Mouse (Mus musculus): ENCODE measurements around the gene Tspan14. TPM values are rescaled to one million over a fixed set of nuclear protein-coding genes. Genes with fewer than 3 reads are reported as not detected.

Tspan14 gene
- total RNA-seq, 2 experiments from 2014 or later = 8.6 to 9.3 TPM

DNA sequence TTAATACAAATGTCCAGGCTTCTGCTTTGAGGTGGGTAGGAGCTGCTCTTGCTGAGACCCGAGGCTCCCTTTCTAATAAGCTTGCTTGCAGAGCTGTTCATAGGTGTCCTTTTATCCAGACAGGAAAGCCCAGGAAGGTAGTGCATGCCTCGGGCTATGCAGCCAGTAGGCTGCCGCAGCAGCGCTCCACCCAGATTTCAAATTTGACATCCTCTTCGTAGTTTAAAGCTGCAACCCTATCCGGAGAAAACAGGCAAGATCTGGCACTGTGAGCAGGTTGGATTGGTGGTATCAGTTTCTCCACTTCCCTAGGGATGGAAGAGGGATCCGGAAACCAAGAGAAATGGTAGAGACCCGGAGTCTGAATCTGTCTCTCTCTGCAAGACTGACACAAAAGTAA is 72.7 kb downstream of the Tspan14 start:
- no peak for ATAC-seq (replicated peaks; ENCODE audit: low FRiP score, low TSS enrichment, poor library complexity, severe bottlenecking)

DNA sequence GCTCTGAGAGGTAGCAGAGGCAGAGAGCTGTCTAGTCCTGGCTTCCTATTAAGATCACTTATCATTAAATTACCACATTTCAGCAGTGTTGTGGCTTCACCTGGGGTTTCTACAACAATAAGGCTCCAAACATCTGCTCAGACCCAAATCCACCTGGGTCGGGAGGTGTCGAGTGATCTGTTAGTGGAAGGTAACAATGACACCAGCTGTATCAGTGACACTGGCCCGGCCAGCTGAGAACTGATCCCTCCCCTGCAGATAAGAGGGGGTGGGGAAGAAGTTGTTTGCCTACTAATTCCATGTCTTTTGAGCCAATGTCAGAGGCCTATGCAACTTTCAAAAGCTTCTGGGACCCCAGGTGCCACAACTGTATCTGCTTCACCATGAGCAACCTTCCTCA is 73.4 kb downstream of the Tspan14 start, which contains the start of gene Sh2d4b:
TSS of gene Sh2d4b (minus strand) at position 71 of the 400 bp plus-strand sequence.
- ATAC-seq (replicated peaks; ENCODE audit: low FRiP score, low TSS enrichment, poor library complexity, severe bottlenecking) = no peak

DNA sequence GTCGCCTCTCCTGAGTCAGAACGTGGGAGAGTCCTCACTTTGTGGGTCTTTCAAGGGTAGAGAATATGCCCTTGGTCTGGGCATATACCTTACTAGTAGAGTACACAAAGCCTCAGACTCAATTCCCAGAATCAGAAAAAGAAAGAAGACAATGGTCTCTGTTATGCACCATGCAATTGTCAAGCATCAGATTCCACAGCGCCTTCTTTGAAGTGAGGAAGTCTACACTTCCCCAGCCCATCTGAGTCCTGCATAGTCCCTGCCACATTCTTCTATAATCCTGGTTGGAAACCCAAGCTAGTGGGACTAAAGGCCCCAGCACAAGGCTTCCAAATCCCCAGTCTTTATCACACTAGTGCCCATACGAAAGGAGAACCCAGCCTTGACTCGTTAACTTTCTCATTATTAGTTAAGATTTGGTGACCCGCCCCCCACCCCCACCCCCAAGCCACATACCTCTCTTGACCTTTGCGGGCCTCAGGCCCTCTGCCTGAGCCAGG is 74.2 kb downstream of the Tspan14 start:
- no peak for ATAC-seq (replicated peaks; ENCODE audit: low FRiP score, low TSS enrichment, poor library complexity, severe bottlenecking)

DNA sequence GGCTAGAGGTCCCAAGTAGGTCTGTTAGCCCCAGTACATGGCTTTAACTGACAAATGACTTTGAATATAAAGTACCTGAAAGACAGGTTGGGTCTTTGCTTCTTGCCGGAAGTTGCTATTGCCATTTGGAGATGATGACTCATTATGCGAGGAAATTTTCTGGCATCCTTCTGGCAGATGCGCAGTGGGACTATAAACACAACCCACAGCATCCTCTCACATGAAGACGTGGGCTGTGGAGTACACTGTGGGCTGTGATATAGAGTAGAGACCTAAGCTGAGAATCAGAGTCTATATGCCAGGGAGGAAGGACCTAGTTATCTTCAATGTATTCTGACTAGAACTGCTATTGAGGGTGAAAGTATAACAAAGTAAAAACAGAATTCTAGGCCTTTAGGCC is 75.1 kb downstream of the Tspan14 start:
- ATAC-seq (replicated peaks; ENCODE audit: low FRiP score, low TSS enrichment, poor library complexity, severe bottlenecking) = no peak

DNA sequence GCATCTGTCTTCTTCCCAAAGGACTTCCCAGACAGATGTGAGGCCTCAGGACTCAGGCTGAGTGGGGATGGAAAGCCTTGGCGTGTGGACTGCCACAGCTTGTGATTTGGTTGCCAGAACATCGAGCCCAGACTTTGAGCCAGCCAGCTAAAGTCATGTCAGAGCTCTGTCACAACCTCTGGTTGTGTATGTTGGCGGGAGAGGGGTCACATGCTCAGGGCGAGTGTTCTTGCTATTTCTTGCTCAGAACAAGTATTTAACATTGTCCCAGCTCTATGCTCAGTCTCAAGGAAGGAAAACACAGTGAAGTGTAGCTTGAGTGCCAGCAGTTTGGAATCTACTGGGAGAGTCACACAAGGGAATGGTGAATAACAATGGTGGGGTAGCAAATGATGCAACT is 76.9 kb downstream of the Tspan14 start:
- ATAC-seq (replicated peaks; ENCODE audit: low FRiP score, low TSS enrichment, poor library complexity, severe bottlenecking) = no peak

DNA sequence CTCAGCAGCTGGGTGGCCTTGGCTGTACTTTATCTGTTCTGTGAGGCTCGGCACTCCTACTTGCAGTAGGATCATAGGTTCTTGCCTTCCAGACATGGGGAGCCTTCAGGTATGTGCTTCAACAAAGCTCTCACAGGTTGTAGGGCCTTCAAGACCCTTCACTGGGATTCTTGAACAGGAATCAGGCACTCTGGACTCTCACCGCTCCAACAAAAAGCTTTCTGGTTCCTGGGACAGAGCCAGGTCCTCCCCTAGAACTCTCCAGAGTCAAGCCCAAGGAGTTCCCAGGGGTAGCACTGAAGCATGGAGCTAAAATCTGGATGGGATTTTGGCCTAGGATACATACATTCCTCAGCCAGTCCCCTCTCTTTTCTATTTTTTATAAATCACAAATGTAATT is 77.4 kb downstream of the Tspan14 start:
- no peak for ATAC-seq (replicated peaks; ENCODE audit: low FRiP score, low TSS enrichment, poor library complexity, severe bottlenecking)

DNA sequence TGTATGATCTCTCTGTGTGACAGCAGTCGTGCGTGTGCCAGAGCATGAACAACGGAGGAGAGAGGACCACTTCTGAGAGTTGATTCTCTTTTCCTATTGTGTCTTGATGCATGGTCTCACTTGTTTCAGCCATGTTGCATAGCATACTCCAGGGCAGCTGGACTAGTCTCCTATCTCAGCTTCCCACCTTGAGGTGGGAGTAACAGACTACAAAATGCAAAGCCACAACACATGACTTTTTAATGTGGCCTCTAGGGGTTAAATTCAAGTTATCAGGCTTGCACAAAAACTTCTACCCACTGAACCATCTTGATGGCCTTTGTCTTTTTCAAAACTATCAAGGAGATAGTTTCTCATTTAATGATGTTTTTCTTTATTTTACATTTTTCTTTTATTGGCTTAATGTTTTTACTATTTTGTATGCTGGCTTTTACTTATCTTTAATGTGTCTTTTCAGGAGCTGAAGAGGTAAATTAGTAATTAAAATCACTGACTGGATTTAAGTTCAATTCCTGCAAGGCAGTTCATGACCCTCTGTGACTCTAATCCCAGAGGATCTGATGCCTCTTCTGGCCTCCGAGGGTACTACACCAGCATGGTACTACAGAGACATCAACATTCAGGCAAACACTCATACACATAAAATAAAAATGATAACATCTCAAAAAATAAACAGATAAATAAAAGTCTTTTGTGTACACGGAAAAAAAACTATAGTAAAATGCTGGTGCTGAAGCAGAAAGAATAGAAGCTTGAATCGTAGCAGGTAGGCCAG is 80.0 kb downstream of the Tspan14 start:
- ATAC-seq (replicated peaks; ENCODE audit: low FRiP score, low TSS enrichment, poor library complexity, severe bottlenecking) = peak; percentile 79

DNA sequence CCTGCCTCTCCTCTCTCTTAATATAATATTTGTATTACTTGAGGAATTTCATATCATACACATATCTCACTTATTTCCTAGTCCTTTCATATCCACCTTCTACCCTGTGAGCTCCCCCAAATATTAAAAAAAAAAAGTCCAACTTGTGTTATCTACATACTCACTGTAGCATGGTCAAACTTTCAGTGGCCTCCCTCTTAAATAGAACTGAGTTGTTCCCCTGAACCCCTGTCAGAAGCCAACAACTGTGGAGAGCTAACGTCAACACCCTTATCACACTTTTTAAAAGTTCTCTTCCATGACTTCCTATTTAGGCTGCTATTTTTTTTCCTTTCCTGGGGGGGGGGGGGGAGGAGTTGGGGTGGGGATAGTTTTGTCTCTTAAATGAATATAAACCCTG is 80.9 kb downstream of the Tspan14 start:
- ATAC-seq (replicated peaks; ENCODE audit: low FRiP score, low TSS enrichment, poor library complexity, severe bottlenecking) = no peak

DNA sequence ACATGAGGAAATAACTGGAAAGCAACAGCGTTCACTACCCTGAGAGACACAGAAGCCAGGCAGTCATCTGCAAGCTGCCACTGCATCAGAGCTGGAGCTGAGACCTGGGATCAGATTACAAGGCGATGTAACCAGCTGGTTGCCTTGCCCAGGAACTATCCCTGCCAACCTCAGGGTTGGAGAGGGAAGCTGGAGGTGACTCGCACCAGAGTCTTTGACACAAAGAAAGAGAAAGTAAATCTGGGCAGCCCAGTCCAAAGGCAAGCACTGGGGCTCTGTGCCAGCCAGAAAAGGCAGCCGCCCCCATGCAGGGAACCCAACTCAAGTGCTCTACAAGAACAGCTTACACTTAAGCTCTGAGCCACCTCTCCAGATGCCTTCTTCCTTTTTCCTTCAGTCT is 81.4 kb downstream of the Tspan14 start:
- ATAC-seq (replicated peaks; ENCODE audit: low FRiP score, low TSS enrichment, poor library complexity, severe bottlenecking) = no peak

DNA sequence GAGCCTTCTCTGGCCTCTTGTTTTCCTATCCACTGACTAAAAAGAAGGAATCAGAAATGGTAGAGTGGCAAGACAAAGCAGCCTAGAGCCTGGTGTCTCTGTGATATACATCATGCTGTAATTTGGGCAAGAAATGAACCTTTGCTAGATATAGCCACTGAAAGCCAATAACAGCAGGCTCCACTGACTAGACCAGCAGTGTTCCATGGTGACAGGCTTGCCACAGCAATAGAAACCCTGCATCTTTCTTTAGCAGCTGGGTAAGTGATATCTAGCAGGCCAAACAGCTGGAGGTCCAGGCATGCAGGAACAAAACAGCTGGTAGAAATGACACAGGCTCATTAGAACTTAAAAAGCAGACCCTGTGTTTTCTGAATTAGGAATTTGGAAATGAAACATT is 92.0 kb downstream of the Tspan14 start:
- ATAC-seq (replicated peaks; ENCODE audit: low FRiP score, low TSS enrichment, poor library complexity, severe bottlenecking) = no peak

DNA sequence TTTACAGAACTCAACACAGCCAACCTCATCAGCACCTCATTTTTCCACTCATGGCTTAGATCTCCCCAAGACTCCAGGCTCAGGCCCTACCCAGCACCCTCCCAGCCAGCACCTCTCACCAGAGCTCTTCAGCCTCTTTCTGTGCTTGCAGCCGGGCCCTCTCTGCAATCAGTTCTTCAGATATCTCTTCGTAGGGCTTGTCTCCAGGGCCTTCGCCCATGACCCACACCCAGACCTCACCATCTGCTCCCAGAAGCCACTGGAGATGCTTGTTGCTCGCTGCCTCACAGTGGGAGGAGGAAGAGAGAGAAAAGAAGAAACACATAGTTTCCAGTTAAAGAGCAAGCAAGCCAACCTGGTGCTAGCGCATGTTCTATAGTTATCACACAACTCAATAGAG is 92.6 kb downstream of the Tspan14 start:
- no peak for ATAC-seq (replicated peaks; ENCODE audit: low FRiP score, low TSS enrichment, poor library complexity, severe bottlenecking)

DNA sequence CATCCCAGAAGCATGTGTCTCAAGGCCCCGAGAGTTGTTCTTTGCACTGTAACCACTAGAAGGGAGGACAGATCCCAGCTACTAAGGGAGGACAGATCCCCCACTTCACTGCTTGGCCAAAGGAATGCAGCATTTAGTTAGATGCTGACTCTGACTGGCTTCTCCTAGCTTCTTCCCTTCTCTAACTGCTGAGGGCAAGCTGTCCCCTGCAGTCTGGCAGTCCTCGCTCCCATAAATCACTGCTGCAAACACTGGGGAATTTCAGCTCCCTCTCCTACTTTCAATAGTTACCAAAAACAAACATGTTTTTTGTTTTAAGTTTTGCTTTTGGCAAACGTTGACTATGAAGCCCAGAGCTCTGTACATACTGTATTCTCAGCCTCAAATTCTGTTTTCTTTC is 96.0 kb downstream of the Tspan14 start:
- ATAC-seq (replicated peaks; ENCODE audit: low FRiP score, low TSS enrichment, poor library complexity, severe bottlenecking) = no peak

DNA sequence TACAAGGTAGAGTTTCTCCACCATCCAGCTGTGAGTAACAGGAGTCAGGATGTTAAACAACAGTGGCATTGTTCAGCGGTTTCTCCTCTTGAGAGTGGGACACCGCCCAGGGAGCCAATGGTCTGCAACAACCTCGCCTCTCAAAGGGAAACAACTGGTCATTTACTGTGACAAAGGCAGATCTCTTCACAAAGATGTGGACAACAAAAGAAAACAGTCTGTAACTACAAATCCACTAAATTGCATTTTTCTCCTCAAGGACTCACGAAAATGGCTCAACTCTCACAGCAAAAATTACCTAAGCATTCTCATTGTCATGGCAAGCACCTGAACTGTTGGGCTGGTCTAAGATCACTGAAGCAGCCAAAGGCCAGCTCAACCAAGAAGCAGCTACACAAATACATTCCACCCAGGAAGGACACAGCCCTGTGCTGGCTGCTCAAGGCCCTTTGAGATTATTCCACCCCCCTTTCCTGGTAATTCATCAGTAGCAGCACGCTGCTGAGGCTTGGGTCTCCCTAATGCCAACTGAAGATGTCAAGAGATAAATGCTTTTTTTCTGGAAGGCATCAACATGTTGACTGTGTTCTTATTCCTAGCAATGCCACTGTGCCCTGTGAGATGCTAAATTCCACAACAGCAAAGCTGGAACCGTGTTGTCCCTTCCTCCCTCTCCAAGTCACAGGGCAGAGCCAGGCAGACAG is 101.6 kb downstream of the Tspan14 start:
- no peak for ATAC-seq (replicated peaks; ENCODE audit: low FRiP score, low TSS enrichment, poor library complexity, severe bottlenecking)

DNA sequence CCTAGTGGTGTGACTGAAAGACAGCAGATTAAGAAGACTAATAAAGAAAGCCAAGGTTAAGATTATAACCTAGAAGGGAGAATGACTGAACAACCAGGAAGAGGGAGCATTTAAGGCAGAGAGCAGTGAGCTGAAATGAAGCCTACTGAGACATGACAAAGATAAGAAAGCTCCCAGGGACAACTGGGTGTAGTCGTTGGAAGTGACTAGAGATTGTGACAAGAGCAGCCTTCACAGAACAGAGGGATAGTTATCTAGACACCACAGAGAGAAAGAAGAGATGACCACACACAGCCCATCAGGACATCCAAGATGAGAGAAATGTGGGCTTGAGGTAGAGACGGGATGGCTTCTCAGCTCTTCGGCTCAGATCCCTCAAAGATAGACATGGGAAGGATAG is 102.9 kb downstream of the Tspan14 start:
- no peak for ATAC-seq (replicated peaks; ENCODE audit: low FRiP score, low TSS enrichment, poor library complexity, severe bottlenecking)

DNA sequence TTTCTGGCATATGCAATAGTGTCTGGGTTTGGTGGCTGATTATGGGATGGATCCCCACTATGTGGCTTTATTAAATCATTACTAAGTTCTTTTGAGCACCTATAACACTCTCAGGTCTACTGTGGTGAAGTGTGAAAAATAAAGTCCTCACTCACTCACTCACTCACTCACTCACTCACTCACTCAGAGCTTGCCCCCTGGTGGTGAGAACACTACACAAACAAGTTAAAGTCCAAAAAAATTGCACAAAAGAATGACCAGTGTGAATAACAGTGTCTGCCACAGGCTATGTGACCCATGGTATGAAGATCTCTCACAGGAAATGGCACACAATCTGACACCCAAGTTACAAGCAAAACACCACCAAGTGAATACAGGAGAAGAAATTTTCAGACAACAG is 103.6 kb downstream of the Tspan14 start:
- no peak for ATAC-seq (replicated peaks; ENCODE audit: low FRiP score, low TSS enrichment, poor library complexity, severe bottlenecking)

Other genes starting within 250 kb of the Tspan14 start
- gene Sh2d4b, start 73.5 kb downstream of the Tspan14 start, total RNA-seq (2014; fragmentation: Nextera tagmentation) = not detected in 2 replicates
- 0.70 TPM in 1 of 2 replicates, not detected in the other for gene Sh2d4b, start 73.5 kb downstream of the Tspan14 start, total RNA-seq (2017)
- gene Fam213a, start 47.0 kb upstream of the Tspan14 start, total RNA-seq (2014; fragmentation: Nextera tagmentation) = 29.9 and 70.4 TPM in 2 replicates
- 73.6 and 75.3 TPM in 2 replicates for gene Fam213a, start 47.0 kb upstream of the Tspan14 start, total RNA-seq (2017)
- gene Dydc2, start 102.4 kb upstream of the Tspan14 start, total RNA-seq (2014; fragmentation: Nextera tagmentation) = not detected in 2 replicates
- not detected in 2 replicates for gene Dydc2, start 102.4 kb upstream of the Tspan14 start, total RNA-seq (2017)
- gene Dydc1, start 106.1 kb upstream of the Tspan14 start, total RNA-seq (2014; fragmentation: Nextera tagmentation) = not detected in 2 replicates
- gene Dydc1, start 106.1 kb upstream of the Tspan14 start, total RNA-seq (2017) = not detected in 2 replicates
- gene Mat1a, start 138.2 kb upstream of the Tspan14 start, total RNA-seq (2014; fragmentation: Nextera tagmentation) = not detected in 2 replicates
- gene Mat1a, start 138.2 kb upstream of the Tspan14 start, total RNA-seq (2017) = not detected in 2 replicates
- not detected in 2 replicates for gene Sftpa1, start 165.0 kb upstream of the Tspan14 start, total RNA-seq (2014; fragmentation: Nextera tagmentation)
- not detected in 2 replicates for gene Sftpa1, start 165.0 kb upstream of the Tspan14 start, total RNA-seq (2017)
- gene Mbl1, start 184.7 kb upstream of the Tspan14 start, total RNA-seq (2014; fragmentation: Nextera tagmentation) = not detected in 2 replicates
- gene Mbl1, start 184.7 kb upstream of the Tspan14 start, total RNA-seq (2017) = not detected in 2 replicates
- not detected in 2 replicates for gene Sftpd, start 218.3 kb upstream of the Tspan14 start, total RNA-seq (2014; fragmentation: Nextera tagmentation)
- gene Sftpd, start 218.3 kb upstream of the Tspan14 start, total RNA-seq (2017) = not detected in 2 replicates